Mouse (Mus musculus) granulocyte monocyte progenitor cell, adult 5-6 weeks (primary cell): ENCODE data around the gene Fndc8. TPM values are rescaled to one million over a fixed set of nuclear protein-coding genes. Genes with fewer than 3 reads are reported as not detected.

Experiments used
- total RNA-seq, 2 experiments: library from RNA; stranded (forward) in 1 of 2; stranded (reverse) in 1 of 2; fragments of 200-712, 200-1000 nt in 1 of 2; fragments of >200 nt in 1 of 2; fragmentation: Nextera tagmentation in 1 of 2; gene quantifications; 2 replicates each; pipeline ENCODE4 v1.2.3; 2014 to 2017

The Fndc8 gene
- total RNA-seq, 2 experiments from 2014 or later = not detected

Other genes starting within 250 kb of the Fndc8 start
- gene Cct6b, start 127.8 kb upstream of the Fndc8 start, total RNA-seq (2014; fragmentation: Nextera tagmentation) = 0.19 and 0.88 TPM in 2 replicates
- 0.34 TPM in 1 of 2 replicates, not detected in the other for gene Cct6b, start 127.8 kb upstream of the Fndc8 start, total RNA-seq (2017)
- 13.9 and 15.2 TPM in 2 replicates for gene Zfp830, start 127.8 kb upstream of the Fndc8 start, total RNA-seq (2014; fragmentation: Nextera tagmentation)
- gene Zfp830, start 127.8 kb upstream of the Fndc8 start, total RNA-seq (2017) = 44.3 and 46.4 TPM in 2 replicates
- gene Lig3, start 111.0 kb upstream of the Fndc8 start, total RNA-seq (2014; fragmentation: Nextera tagmentation) = 41.2 and 42.0 TPM in 2 replicates
- gene Lig3, start 111.0 kb upstream of the Fndc8 start, total RNA-seq (2017) = 36.5 and 57.2 TPM in 2 replicates
- 26.6 and 35.3 TPM in 2 replicates for gene Rffl, start 20.9 kb upstream of the Fndc8 start, total RNA-seq (2014; fragmentation: Nextera tagmentation)
- gene Rffl, start 20.9 kb upstream of the Fndc8 start, total RNA-seq (2017) = 18.6 and 21.8 TPM in 2 replicates
- 11.5 and 24.9 TPM in 2 replicates for gene Rad51d, start 1.5 kb upstream of the Fndc8 start, total RNA-seq (2014; fragmentation: Nextera tagmentation)
- gene Rad51d, start 1.5 kb upstream of the Fndc8 start, total RNA-seq (2017) = 15.3 and 18.2 TPM in 2 replicates
- gene Nle1, start 16.3 kb downstream of the Fndc8 start, total RNA-seq (2014; fragmentation: Nextera tagmentation) = 36.8 and 41.7 TPM in 2 replicates
- gene Nle1, start 16.3 kb downstream of the Fndc8 start, total RNA-seq (2017) = 23.0 and 24.5 TPM in 2 replicates
- not detected in 2 replicates for gene Unc45b, start 18.4 kb downstream of the Fndc8 start, total RNA-seq (2014; fragmentation: Nextera tagmentation)
- gene Unc45b, start 18.4 kb downstream of the Fndc8 start, total RNA-seq (2017) = not detected in 2 replicates
- 1.7 TPM in 1 of 2 replicates, not detected in the other for gene Slfn5, start 59.2 kb downstream of the Fndc8 start, total RNA-seq (2014; fragmentation: Nextera tagmentation)
- 0.82 and 3.3 TPM in 2 replicates for gene Slfn5, start 59.2 kb downstream of the Fndc8 start, total RNA-seq (2017)
- 30.6 and 48.4 TPM in 2 replicates for gene Slfn9, start 99.7 kb downstream of the Fndc8 start, total RNA-seq (2014; fragmentation: Nextera tagmentation)
- gene Slfn9, start 99.7 kb downstream of the Fndc8 start, total RNA-seq (2017) = 44.6 and 48.6 TPM in 2 replicates
- 8.5 and 8.9 TPM in 2 replicates for gene Slfn8, start 128.7 kb downstream of the Fndc8 start, total RNA-seq (2014; fragmentation: Nextera tagmentation)
- gene Slfn8, start 128.7 kb downstream of the Fndc8 start, total RNA-seq (2017) = 7.6 and 10.2 TPM in 2 replicates
- gene Slfn2, start 173.0 kb downstream of the Fndc8 start, total RNA-seq (2014; fragmentation: Nextera tagmentation) = 8.3 and 11.4 TPM in 2 replicates
- 30.2 and 43.3 TPM in 2 replicates for gene Slfn2, start 173.0 kb downstream of the Fndc8 start, total RNA-seq (2017)
- 0.30 TPM in 1 of 2 replicates, not detected in the other for gene Slfn1, start 224.7 kb downstream of the Fndc8 start, total RNA-seq (2014; fragmentation: Nextera tagmentation)
- gene Slfn1, start 224.7 kb downstream of the Fndc8 start, total RNA-seq (2017) = 3.1 and 3.8 TPM in 2 replicates